Mouse (Mus musculus): ENCODE results near the gene Rtn4rl2.
A peak's percentile ranks its signal among the peaks of the same experiment; 100 is the strongest.

Gene Rtn4rl2

DNA sequence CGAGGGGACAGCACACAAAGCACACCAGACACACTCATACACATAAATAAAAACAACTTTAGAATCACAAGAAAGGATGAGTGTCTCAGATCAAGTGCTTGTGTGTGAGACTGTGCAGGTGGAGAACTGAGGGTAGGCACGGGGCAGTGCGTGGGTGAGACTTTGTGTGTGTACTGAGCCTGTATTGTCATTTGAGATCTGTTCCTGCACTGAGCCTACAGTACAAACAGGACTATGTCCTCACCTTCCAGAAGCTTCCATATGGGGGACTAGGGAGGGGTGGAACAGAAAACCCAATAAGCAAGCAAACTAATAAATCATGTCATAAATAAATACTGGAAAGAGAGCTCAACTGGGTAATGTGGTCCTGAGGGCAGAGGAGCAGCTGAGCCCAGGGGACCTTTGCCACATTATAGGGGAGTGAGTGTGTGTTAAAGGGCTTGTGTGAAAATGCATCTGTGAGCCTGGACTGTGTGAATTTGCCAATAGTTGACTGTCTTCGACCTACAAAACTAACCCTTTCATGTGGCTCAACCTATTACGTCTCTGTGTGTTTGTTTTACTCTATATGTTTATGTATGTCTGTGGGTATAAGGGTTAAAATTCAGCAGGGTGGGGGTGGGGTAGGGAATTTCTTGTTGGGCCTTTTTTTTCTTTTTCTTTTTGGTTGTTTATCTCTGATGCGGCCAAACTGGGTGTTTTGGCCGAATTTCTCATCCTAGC lies 35.9 kb downstream of the Rtn4rl2 start:
- DNase-seq (ENCODE audit: extremely low spot score) = no peak

DNA sequence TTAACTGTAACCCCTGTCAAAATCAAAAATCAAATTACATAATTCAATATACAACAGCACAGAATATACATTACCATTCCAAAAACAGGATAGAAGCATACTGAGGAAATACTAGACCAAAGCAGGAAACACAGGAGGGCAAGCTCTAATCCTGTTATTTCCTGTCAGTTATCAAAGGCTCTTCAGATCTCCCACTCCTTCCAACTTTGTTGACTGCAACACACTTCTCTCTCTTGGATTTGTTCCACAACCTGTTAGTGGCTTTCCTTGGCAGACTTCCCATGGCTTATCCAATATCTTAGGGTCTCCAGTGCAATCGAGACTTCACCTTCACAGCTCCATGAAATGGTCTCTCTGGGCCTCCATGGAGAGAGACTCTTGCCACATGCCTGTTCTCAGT lies 41.3 kb downstream of the Rtn4rl2 start:
- no peak for DNase-seq (ENCODE audit: extremely low spot score)

- no peak for DNase-seq (ENCODE audit: extremely low spot score)
These were observed 42.9 kb downstream of the Rtn4rl2 start for GRCm38 (mm10) chr2:84843654-84844053.

GRCm38 (mm10) chr2:84841905-84842304 lies 44.6 kb downstream of the Rtn4rl2 start:
- DNase-seq (ENCODE audit: extremely low spot score) = no peak

DNA sequence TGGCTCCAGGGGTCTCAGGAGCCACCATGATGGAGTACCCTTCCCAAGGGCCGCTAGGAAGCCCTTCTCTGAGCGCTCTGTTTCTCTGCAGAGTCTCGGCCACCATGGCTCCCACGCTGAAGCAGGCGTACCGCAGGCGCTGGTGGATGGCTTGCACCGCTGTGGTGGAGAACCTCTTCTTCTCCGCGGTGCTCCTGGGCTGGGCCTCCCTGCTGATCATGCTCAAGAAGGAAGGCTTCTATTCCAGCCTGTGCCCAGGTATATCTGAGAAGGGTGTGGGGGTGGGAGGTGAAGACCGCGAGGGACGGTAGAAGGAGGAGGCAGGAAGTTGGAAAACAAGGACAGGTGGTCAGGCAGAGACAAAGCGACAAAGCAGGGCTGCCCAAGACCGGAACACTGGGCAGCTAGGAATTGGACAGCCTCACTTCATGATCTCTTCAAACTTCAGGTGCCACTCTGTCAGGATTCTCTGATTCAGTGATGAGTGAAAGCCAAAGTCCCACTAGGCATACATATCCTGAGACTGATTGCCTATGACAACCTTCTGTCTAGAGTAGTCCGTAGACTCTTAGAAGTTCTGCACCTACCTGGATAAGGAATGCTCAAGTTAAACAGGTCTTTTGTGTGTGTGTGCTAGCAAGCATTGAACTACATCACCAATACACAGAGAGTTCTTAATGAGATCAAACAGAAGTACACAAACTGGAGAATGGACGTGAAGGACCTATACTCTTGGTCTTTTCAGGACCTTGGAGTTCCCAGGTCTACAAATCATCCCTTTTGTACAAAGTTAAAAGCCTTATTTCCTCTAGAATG lies 45.6 kb downstream of the Rtn4rl2 start:
- DNase-seq (ENCODE audit: extremely low spot score) = no peak

DNA sequence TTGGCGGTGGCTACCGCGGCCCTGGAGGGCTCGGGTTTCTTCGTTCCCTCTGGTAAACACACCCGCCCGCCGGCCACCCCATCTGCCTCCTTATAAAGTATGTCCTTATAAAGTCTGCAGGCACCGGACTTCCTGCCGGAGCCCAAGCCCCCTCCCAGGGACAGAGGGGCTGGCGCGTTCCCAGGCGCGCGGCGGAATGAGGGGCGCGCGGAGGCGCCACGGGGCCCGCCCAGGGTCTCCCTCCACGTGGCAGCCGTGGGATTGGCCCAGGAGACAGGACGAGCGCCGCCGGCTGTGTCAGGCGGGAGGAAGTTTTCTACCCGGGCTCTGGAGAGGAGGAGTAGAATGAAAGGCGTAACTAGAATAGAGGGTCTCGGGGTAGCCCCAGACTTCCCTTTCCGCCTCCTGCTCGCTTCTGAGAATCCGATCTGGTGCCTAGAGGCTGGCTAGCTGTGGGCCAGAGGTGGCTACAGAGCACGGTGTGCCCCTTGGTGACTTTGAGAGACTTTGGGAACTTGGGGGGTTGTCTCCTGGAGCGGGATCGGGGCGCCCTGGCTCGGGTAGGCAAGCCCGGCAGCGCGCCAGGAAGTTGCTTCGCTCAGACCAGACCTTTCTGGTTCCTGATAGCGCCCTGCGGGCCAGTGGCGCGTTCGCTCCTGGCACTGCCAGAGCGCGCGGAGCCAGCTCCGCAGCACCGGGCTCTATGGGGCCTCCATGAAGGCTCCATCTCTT lies 46.3 kb downstream of the Rtn4rl2 start:
- DNase-seq (ENCODE audit: extremely low spot score) = peak; percentile 89

GRCm38 (mm10) chr2:84838993-84839980 lies 47.2 kb downstream of the Rtn4rl2 start:
- peak; percentile 59 for DNase-seq (ENCODE audit: extremely low spot score)

DNA sequence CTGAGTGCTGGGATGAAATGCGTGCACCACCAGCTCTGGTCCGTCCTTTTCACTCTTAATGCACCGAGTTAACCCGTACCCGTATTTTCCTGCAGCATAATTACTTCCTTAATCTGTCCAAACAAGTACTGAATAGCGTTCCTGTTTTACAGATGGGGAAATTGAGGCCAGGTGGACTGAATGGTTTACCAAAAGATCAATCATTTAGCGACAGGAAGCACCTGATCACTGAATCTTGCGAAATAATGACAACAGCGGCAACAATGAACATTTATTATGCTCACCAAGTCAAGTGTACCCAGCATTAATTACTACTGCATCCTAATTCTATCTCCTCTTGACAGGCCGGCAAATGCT lies 47.9 kb downstream of the Rtn4rl2 start, which contains the start of gene Slc43a1:
Gene Slc43a1, plus strand, starts transcription at position 258 of the 357 bp plus-strand sequence.
- no peak for DNase-seq (ENCODE audit: extremely low spot score)

DNA sequence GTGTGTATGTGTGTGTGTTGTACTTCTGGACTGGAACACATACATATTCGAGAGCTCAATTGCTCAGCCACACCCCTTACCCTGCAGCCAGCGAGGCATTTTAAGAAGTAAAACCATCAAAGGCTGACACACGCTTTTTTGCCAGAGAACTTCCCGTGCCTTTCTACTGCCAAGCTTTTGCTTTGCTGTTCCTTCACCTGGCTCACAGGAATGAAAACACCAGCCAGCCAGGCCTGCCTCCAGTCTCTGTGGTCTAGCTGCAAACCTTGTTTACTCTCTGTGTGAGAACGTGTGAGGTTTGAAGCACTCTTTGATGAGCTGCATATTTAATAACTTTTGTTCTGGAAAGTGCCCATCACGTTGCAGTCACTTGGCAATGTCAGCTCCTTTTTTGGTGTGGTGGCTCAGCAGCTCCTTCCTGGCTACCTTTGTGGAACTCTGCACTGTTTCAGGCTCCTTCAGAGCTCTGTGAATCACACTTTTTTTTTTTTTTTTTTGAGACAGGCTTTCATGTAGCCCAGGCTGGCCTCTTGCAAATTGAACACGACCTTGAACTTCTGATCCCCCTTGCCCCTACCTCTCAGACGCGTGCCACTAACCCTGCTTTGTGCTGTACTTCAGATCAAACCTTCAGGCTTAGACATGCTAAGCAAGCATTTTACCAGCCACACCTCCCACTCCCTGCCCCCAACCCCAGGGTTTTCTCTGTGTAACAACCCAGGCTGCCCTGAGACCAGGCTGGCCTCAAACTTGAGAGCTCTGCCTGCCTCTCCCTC lies 48.5 kb downstream of the Rtn4rl2 start:
- no peak for DNase-seq (ENCODE audit: extremely low spot score)

DNA sequence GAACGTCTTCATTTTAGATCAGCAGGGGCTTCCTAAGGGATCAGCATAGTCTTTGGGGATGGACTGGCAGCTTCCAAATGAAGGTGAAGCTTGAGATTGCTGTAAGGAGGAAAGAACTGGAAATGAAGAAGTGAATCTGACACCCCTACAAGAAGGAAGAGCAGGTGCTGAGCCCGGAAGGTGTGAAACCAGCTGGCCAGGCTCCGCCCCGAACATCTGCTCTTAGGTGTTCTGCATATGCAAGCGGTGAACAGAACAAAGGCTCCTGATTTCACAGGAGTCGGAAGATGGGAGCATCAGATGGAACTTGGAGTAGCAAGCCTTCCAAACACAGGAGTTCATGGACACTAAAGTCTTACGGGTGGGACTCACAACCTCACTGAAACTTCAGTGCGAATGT lies 49.4 kb downstream of the Rtn4rl2 start:
- DNase-seq (ENCODE audit: extremely low spot score) = no peak

DNA sequence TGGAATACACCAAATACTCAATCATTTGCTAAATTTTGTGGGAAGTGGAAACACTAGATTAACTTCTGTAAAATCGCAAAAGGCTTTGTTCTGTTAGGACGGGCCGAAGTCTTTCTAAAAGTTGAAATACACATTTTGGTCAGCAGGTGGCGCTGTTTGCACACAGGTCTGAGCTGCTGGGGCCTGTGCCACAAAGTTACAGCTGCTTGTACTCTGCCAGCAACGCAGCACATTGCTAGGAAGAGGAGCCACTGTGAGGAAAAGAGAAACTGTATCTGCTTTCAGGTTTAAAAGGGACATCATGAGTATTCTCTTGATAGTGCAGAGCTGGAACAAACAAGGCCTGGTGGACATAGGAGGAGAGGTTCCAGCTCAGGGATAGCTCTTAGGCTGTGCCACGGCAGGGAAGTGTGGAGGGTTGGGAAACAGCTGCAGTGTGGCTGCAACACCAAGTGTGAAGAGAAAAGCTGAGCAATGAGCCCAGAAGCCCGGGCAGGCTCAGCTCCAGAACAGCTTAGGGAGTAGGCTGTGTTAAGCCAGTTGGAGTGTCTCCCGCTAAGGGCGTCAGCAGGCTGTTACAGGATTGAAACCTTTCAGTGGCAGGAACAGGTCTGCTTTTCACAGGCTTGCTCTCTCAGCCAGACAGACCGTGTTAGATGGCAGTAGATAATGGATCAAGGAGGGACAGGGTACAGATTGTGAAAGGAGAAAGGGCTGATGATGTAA lies 54.7 kb downstream of the Rtn4rl2 start:
- DNase-seq (ENCODE audit: extremely low spot score) = peak; percentile 87

GRCm38 (mm10) chr2:84827283-84827920 lies 59.1 kb downstream of the Rtn4rl2 start:
- DNase-seq (ENCODE audit: extremely low spot score) = peak; percentile 25

DNA sequence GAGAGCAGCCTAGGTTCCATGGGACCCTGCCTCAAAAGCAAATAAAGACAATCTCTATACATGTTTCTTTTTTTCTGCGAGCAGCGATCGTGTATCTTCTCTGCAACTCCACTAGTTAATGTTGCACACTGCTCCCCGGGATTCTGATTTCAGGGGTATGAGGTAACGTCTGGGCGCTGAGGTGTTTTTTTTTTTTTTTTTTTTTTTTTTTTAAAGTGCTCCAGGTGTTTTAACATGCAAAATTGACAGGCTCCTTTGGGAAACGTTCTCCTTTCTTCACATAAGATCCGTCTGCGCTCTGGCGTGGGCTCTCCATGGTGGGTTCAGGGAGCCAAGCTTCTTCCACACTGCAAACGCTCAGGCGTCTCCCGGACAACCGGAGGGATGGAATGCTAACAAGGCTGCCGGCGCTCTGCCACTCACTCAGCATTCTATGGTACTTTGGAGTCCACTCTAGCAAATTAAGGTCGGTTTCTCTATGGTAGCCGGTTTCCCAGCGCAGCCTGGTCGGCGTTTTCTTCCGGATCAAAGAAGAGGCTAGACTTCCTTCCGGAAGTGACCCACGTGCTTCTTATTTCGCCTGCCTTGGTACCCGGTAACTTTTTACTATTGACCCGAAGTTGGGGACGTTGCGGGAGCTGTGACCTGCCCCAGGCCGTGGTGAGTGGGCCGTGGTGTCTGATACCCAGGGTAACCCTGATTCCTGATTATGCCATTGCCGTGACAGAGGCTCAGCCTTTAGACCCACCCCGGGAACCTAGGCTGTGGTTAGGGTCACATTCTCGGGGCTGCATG lies 59.8 kb downstream of the Rtn4rl2 start, which contains the start of gene Timm10:
Gene Timm10, plus strand, starts transcription at position 510 of the 795 bp plus-strand sequence.
- DNase-seq (ENCODE audit: extremely low spot score) = peak; percentile 93

DNA sequence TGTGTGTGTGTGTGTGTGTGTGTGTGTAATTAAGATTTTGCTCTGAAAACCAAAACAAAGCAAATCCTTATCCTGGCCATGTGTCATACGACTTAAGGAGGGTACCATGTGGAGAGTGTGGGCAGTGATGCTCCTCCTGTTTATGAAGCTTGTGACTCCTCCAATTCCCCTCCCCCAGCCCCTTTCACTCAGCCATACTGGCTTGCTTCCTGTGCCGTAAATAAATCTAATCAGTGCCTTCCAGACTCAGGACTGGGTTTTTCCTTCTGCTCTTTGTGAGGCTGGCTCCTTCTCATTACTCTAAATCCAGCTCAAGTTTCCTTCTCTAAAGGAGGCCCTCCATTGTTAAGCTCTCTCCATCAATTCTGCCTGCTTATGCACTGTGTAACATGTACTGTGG lies 63.3 kb downstream of the Rtn4rl2 start:
- no peak for DNase-seq (ENCODE audit: extremely low spot score)

GRCm38 (mm10) chr2:84822552-84822951 lies 64.0 kb downstream of the Rtn4rl2 start, which contains the start of gene Smtnl1:
TSS of gene Smtnl1 (minus strand) at chr2:84822652.
- no peak for DNase-seq (ENCODE audit: extremely low spot score)

All from embryo, embryonic 9.5 days (tissue).